In genomic region chr14:77381532-77381931, GRCm38 (mm10) we compare ENCODE assay signal across 23 mouse cellular contexts.
DNase-seq lines count a peak whose midpoint lies in the region; ATAC-seq and TF ChIP-seq lines count a peak whose summit lies in the region.
"Had no signal": no experiment of that assay in that cellular context is flagged by ENCODE, and none has a peak within 500 bp of the region (broad histone marks: within the 10 kb centered on the region; RNA-seq: fewer than 3 reads in every experiment).

No protein-coding gene starts in this region.

- H3K4me2 ChIP-seq in forebrain, embryonic 11.5 days (ENCODE audit: low read depth, low read length, severe bottlenecking) = 0 out of 2 replicates have a peak overlapping the region, but pooled peaks have one; percentile 9
- no peak overlapping the region for H3K4me2 ChIP-seq in forebrain, embryonic 13.5 days
- H3K4me2 ChIP-seq in midbrain, embryonic 11.5 days = no peak overlapping the region; the same call in 1 of the 2 replicates
- H3K4me2 ChIP-seq: heart, embryonic 13.5 days; limb, embryonic 13.5 days; liver, embryonic 13.5 days; lung, embryonic 15.5 days; neural tube, embryonic 12.5 days had no signal

- no peaks in the 10 kb centered on the region for H3K27me3 ChIP-seq in forebrain, embryonic 11.5 days (ENCODE audit: control insufficient read depth, insufficient read depth, low read length)
- no peaks in the 10 kb centered on the region for H3K27me3 ChIP-seq in forebrain, embryonic 13.5 days
- H3K27me3 ChIP-seq in midbrain, embryonic 11.5 days (ENCODE audit: control insufficient read depth, insufficient read depth, low read length) = no peaks in the 10 kb centered on the region
- H3K27me3 ChIP-seq: heart, embryonic 13.5 days; limb, embryonic 13.5 days; liver, embryonic 13.5 days; lung, embryonic 15.5 days; neural tube, embryonic 12.5 days; Patski had no signal

- H3K27ac ChIP-seq in forebrain, embryonic 11.5 days (ENCODE audit: low read depth, low read length) = 0 out of 2 replicates have a peak overlapping the region, but pooled peaks have one; percentile 34
- H3K27ac ChIP-seq in forebrain, embryonic 13.5 days = no peak overlapping the region
- H3K27ac ChIP-seq in midbrain, embryonic 11.5 days (ENCODE audit: low read depth, low read length) = peak overlapping the region; percentile 12; the same call in 1 of the 2 replicates
- H3K27ac ChIP-seq: gastrocnemius, adult 2 months; heart, embryonic 13.5 days; limb, embryonic 13.5 days; liver, embryonic 13.5 days; lung, embryonic 15.5 days; macrophage; neural tube, embryonic 12.5 days had no signal

- no peak for TF ChIP-seq POLR2A in lung, adult 2 months (IDR thresholded peaks at IDR 0.05; ENCODE audit: borderline replicate concordance, extremely low read depth, low read depth, low read length)

- DNase-seq in forebrain, embryonic 11.5 days (ENCODE audit: low spot score) = no peak
- peak; percentile 40 for DNase-seq in retina, postnatal 1 day
- no peak for DNase-seq in retina, embryonic 14.5 days (ENCODE audit: low spot score)
- no peak for DNase-seq in midbrain, embryonic 11.5 days (ENCODE audit: low spot score, missing footprints)
- DNase-seq in cerebellum, adult 9-11 months = no peak
- no peak for DNase-seq in lung, adult 2 months
- DNase-seq: adrenal gland, postnatal 10 days; cerebellum, postnatal 10 days; gastrocnemius, adult 2 months; kidney, postnatal 4 days; liver, embryonic 13.5 days; spleen, adult 18-20 months; thymus, postnatal 4 days had no signal

- WGBS in forebrain, embryonic 11.5 days = 15% methylated on average over 2 of the region's 2 CpGs
- 7% methylated on average over 2 of the region's 2 CpGs for WGBS in forebrain, embryonic 13.5 days
- 6% methylated on average over 2 of the region's 2 CpGs for WGBS in midbrain, embryonic 11.5 days
- 52% methylated on average over 2 of the region's 2 CpGs for WGBS in lung, adult 2 months

- H3K4me1 ChIP-seq in forebrain, embryonic 11.5 days (replicated peaks; ENCODE audit: control insufficient read depth, insufficient read depth, low read length) = peaks cover 20% of the 10 kb centered on the region
- H3K4me1 ChIP-seq in forebrain, embryonic 13.5 days = peaks cover 46% of the 10 kb centered on the region
- H3K4me1 ChIP-seq in midbrain, embryonic 11.5 days (ENCODE audit: control insufficient read depth, insufficient read depth, low read length) = peaks cover 39% of the 10 kb centered on the region
- no peaks in the 10 kb centered on the region for H3K4me1 ChIP-seq in lung, adult 2 months (ENCODE audit: control insufficient read depth, insufficient read depth, low read length)
- H3K4me1 ChIP-seq: liver, embryonic 13.5 days; lung, embryonic 15.5 days had no signal

- H3K36me3 ChIP-seq in forebrain, embryonic 11.5 days (ENCODE audit: control insufficient read depth, insufficient read depth, low read length) = no peaks in the 10 kb centered on the region
- no peaks in the 10 kb centered on the region for H3K36me3 ChIP-seq in forebrain, embryonic 13.5 days (ENCODE audit: poor library complexity, severe bottlenecking)
- no peaks in the 10 kb centered on the region for H3K36me3 ChIP-seq in midbrain, embryonic 11.5 days (ENCODE audit: control insufficient read depth, insufficient read depth, low read length)
- H3K36me3 ChIP-seq: heart, embryonic 13.5 days; limb, embryonic 13.5 days; liver, embryonic 13.5 days; lung, embryonic 15.5 days; neural tube, embryonic 12.5 days had no signal

- no peaks in the 10 kb centered on the region for H3K9me3 ChIP-seq in forebrain, embryonic 11.5 days (ENCODE audit: control insufficient read depth, low read length)
- H3K9me3 ChIP-seq in forebrain, embryonic 13.5 days (replicated peaks) = no peaks in the 10 kb centered on the region
- H3K9me3 ChIP-seq in midbrain, embryonic 11.5 days (ENCODE audit: control insufficient read depth, low read length) = no peaks in the 10 kb centered on the region
- H3K9me3 ChIP-seq: heart, embryonic 13.5 days; limb, embryonic 13.5 days; liver, embryonic 13.5 days; lung, embryonic 15.5 days; neural tube, embryonic 12.5 days had no signal

- no peak overlapping the region for H3K9ac ChIP-seq in forebrain, embryonic 11.5 days (ENCODE audit: low read length)
- H3K9ac ChIP-seq in forebrain, embryonic 13.5 days = no peak overlapping the region
- no peak overlapping the region for H3K9ac ChIP-seq in midbrain, embryonic 11.5 days (ENCODE audit: low read length)
- H3K9ac ChIP-seq: heart, embryonic 13.5 days; limb, embryonic 13.5 days; liver, embryonic 13.5 days; lung, embryonic 15.5 days; neural tube, embryonic 12.5 days had no signal

- no peak overlapping the region for H3K4me3 ChIP-seq in forebrain, embryonic 11.5 days (ENCODE audit: low read depth, low read length)
- H3K4me3 ChIP-seq in forebrain, embryonic 13.5 days = no peak overlapping the region
- H3K4me3 ChIP-seq in midbrain, embryonic 11.5 days (ENCODE audit: low read depth, low read length) = no peak overlapping the region
- no peak overlapping the region for H3K4me3 ChIP-seq in lung, adult 2 months (replicated peaks; ENCODE audit: extremely low read depth, low read depth, low read length)
- H3K4me3 ChIP-seq: erythroblast, embryonic 14.5 days; gastrocnemius, adult 2 months; heart, embryonic 13.5 days; limb, embryonic 13.5 days; liver, embryonic 13.5 days; lung, embryonic 15.5 days; neural tube, embryonic 12.5 days had no signal

- no peak for TF ChIP-seq CTCF in lung, adult 2 months (IDR thresholded peaks at IDR 0.05; ENCODE audit: insufficient read depth, low read length)

- peak; percentile 80 for ATAC-seq in forebrain, embryonic 11.5 days (replicated peaks; ENCODE audit: low FRiP score)
- ATAC-seq in forebrain, embryonic 13.5 days = no peak
- peak; percentile 87 for ATAC-seq in midbrain, embryonic 11.5 days (ENCODE audit: low FRiP score)
- ATAC-seq in megakaryocyte-erythroid progenitor cell, adult 5-6 weeks (replicated peaks; ENCODE audit: low FRiP score, low TSS enrichment, poor library complexity, severe bottlenecking) = no peak
- ATAC-seq: CD4-positive, CD25-positive, alpha-beta regulatory T cell, adult 4 months; Patski had no signal

Comparison
In these comparisons a context has a peak if more than half of its experiments do, and no peak if none do; other contexts are left out.
1. ATAC-seq: peak in forebrain, embryonic 11.5 days (single experiment) and midbrain, embryonic 11.5 days (single experiment); none in forebrain, embryonic 13.5 days (single experiment) and megakaryocyte-erythroid progenitor cell, adult 5-6 weeks (single experiment).